Mouse (Mus musculus) midbrain, embryonic 14.5 days (tissue): ENCODE results near the gene Qtrt1. TPM values are rescaled to one million over a fixed set of nuclear protein-coding genes. Genes with fewer than 3 reads are reported as not detected.

Experiments
- ATAC-seq: fragments of 200-750 bp; cut with Nextera tagmentation; 2 replicates; pipeline ENCODE4 v1.8.0; 2017; ENCODE audit warnings: moderate number of reproducible peaks, moderate library complexity; ENCODE audit not compliant: low FRiP score, low TSS enrichment
- DNase-seq: peaks from one replicate; pipeline ENCODE4 v3.0.0-alpha.2; 2015
- H3K27ac ChIP-seq: fragments of 300-500 bp; sonication (generic); replicated peaks from 2 replicates; pipeline ENCODE4 v1.5.1; 2014; ENCODE audit warnings: mild to moderate bottlenecking, low read depth, low read length, moderate library complexity
- H3K27me3 ChIP-seq: fragments of 300-500 bp; sonication (generic); 2 replicates; pipeline ENCODE4 v1.6.1; 2014; ENCODE audit warnings: low read length, control low read depth, mixed read lengths; ENCODE audit not compliant: control insufficient read depth, insufficient read depth
- H3K36me3 ChIP-seq: fragments of 300-500 bp; sonication (generic); 2 replicates; pipeline ENCODE4 v1.6.1; 2014; ENCODE audit warnings: low read length, control low read depth; ENCODE audit not compliant: control insufficient read depth, insufficient read depth
- H3K4me1 ChIP-seq: fragments of 300-500 bp; sonication (generic); 2 replicates; pipeline ENCODE4 v1.6.1; 2014; ENCODE audit warnings: mild to moderate bottlenecking, antibody characterized with exemption, low read length, control low read depth; ENCODE audit not compliant: control insufficient read depth, insufficient read depth
- H3K4me2 ChIP-seq: fragments of 300-500 bp; sonication (generic); 2 replicates; pipeline ENCODE4 v1.6.1; 2014; ENCODE audit warnings: mild to moderate bottlenecking, low read length, moderate library complexity
- H3K4me3 ChIP-seq: fragments of 300-500 bp; sonication (generic); replicated peaks from 2 replicates; pipeline ENCODE4 v1.5.1; 2014; ENCODE audit warnings: low read depth, low read length
- H3K9ac ChIP-seq: fragments of 300-500 bp; sonication (generic); replicated peaks from 2 replicates; pipeline ENCODE4 v1.6.1; 2014; ENCODE audit warnings: mild to moderate bottlenecking, low read length, moderate library complexity
- H3K9me3 ChIP-seq: fragments of 300-500 bp; sonication (generic); 2 replicates; pipeline ENCODE4 v1.6.1; 2016; ENCODE audit warnings: low read length, control low read depth, mixed read lengths; ENCODE audit not compliant: control insufficient read depth
- WGBS: fragments of 180-500 bp; shearing (Covaris S2); extraction: QIAGEN DNeasy Blood & Tissue Kit; methylation state at CpG from one replicate; pipeline ENCODE4 v1.1.7; 2014; 5-methylcytosine and 5-hydroxymethylcytosine counted together
- polyA plus RNA-seq: library from polyadenylated mRNA; unstranded; fragments of >200 nt; fragmentation: Nextera tagmentation; extraction: Ambion mirVana; gene quantifications from 2 replicates; pipeline ENCODE4 v1.2.1, GENCODE M21; 2014

Qtrt1 gene
- polyA plus RNA-seq, 1 experiment from 2014 or later: 54.3 TPM

DNA sequence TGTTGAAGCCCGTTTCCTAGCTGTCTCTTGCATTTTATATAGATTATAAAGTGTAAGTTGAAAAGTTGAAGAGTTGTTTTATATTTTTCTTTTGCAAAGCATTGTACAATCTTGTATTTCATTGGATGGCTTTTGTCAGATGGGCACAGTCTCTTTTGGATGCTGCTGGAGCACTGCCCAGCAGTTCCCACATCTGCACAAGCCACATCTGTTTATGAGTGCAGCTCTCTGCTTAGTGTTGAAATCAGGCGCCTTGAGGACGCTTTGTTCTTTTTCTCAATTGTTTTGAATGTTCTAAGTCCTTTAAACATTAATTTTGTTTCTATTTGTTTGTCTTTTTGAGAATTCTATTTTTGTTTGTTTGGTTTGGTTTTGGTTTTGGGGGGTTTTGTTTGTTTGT lies 26.6 kb downstream of the Qtrt1 start:
- no peak for DNase-seq
- H3K4me3 ChIP-seq: no peak overlapping the region

DNA sequence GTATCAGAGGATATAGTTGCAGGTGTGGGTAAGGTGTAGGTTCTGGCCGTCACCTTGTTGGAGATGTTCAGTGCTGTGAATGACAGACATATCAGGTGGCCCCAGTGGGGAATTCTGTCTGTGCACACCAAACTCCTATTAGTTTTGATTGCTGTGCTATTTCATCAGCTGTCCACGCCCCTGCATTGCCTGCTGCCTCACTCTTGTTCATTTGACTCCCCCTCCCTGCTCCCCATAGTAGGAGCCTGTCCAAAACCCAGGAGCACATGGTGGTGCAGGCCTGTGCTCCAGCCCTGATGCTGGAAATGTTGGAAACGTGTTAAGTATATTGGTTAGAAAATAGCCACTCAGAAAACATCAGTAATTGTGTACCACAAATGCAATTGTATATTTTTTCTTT lies 27.8 kb downstream of the Qtrt1 start:
- no peak for ATAC-seq

More for the DNA sequence above, 26.6 kb downstream of the Qtrt1 start:
- H3K4me2 ChIP-seq: no peak overlapping the region
- H3K27me3 ChIP-seq: no peaks in the 10 kb centered on the region
- no peak overlapping the region for H3K27ac ChIP-seq
- no peak for ATAC-seq
- 0 out of 2 replicates have a peak, but pooled peaks cover 2% of the 10 kb centered on the region for H3K36me3 ChIP-seq
- 80% methylated on average over 3 of the region's 3 CpGs for WGBS
- H3K9me3 ChIP-seq: no peaks in the 10 kb centered on the region
- H3K4me1 ChIP-seq: no peaks in the 10 kb centered on the region
- no peak overlapping the region for H3K9ac ChIP-seq

DNA sequence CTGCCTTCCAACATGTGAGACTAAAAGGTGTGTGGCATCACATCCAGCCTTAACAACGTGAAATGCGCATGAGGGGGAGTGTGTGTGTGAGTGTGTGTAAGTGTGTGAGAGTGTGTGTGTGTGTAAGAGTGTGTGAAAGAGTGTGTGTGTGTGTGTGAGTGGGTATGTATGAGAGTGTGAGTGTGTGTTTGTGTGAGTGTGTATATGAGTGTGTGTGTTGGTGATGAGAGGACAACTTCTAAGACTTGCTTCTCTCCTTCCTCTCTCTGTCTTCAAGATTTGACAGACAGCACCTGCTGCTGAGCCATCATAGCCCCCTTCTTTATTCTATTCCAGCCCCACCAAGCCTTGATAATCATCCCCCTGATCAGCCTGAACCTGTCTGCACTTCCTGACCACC lies 28.3 kb downstream of the Qtrt1 start:
- 98% methylated on average over 2 of the region's 2 CpGs for WGBS

More for the DNA sequence above, 27.8 kb downstream of the Qtrt1 start:
- 0 out of 2 replicates have a peak, but pooled peaks cover 2% of the 10 kb centered on the region for H3K36me3 ChIP-seq
- 85% methylated on average over 3 of the region's 3 CpGs for WGBS
- H3K9me3 ChIP-seq: no peaks in the 10 kb centered on the region
- H3K27me3 ChIP-seq: no peaks in the 10 kb centered on the region
- H3K4me2 ChIP-seq: no peak overlapping the region
- no peak overlapping the region for H3K9ac ChIP-seq
- H3K4me1 ChIP-seq: no peaks in the 10 kb centered on the region
- no peak overlapping the region for H3K4me3 ChIP-seq
- no peak for DNase-seq
- no peak overlapping the region for H3K27ac ChIP-seq

DNA sequence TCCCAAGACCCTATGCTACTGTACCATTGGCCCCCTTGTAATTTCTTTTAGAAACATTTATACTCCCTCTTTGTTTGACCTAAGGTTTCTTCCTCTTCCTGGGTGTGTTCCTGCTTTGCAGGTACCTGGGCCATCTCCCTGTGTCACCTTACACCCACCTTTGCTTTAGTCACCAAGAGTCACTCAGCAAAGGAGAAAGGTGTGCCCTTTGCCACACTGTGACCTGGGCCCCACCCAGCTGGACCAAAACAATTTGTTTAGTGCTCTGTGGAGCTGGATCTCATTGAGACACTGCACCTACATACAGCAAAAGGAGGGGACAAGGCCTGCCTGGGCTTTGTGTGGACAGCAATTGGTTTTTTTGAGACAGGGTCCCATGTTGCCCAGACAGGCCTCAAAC lies 28.8 kb downstream of the Qtrt1 start:
- no peak overlapping the region for H3K4me3 ChIP-seq
- no peak for ATAC-seq
- no peak for DNase-seq
- H3K4me1 ChIP-seq: no peaks in the 10 kb centered on the region
- H3K9me3 ChIP-seq: no peaks in the 10 kb centered on the region
- H3K36me3 ChIP-seq: 0 out of 2 replicates have a peak, but pooled peaks cover 2% of the 10 kb centered on the region
- H3K4me2 ChIP-seq: no peak overlapping the region
- H3K9ac ChIP-seq: no peak overlapping the region
- no peaks in the 10 kb centered on the region for H3K27me3 ChIP-seq
- no peak overlapping the region for H3K27ac ChIP-seq

More for the DNA sequence above, 28.3 kb downstream of the Qtrt1 start:
- H3K9me3 ChIP-seq: no peaks in the 10 kb centered on the region
- H3K4me3 ChIP-seq: no peak overlapping the region
- no peaks in the 10 kb centered on the region for H3K27me3 ChIP-seq
- no peaks in the 10 kb centered on the region for H3K4me1 ChIP-seq
- no peak overlapping the region for H3K9ac ChIP-seq
- ATAC-seq (no peak), DNase-seq (no peak)
- 0 out of 2 replicates have a peak, but pooled peaks cover 2% of the 10 kb centered on the region for H3K36me3 ChIP-seq
- H3K27ac ChIP-seq: no peak overlapping the region
- no peak overlapping the region for H3K4me2 ChIP-seq

DNA sequence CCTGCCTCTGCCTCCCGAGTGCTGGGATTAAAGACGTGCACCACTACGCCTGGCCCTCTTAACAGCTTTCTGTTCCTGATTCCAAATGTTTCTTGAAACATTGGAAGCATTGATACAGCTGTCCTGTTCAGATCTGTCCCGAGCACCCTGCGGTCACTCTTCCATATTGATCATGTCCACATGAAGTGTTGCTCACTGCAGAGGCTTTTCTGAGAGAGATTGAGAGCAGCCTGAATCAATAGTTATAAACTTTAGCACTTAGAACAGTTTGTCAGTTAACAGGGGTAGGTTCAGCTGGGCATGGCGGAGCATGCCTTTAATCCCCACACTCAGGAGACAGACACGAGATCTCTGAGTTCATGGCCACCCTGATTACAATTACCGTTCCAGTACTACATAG lies 32.2 kb downstream of the Qtrt1 start:
- no peaks in the 10 kb centered on the region for H3K4me1 ChIP-seq
- H3K4me3 ChIP-seq: no peak overlapping the region

DNA sequence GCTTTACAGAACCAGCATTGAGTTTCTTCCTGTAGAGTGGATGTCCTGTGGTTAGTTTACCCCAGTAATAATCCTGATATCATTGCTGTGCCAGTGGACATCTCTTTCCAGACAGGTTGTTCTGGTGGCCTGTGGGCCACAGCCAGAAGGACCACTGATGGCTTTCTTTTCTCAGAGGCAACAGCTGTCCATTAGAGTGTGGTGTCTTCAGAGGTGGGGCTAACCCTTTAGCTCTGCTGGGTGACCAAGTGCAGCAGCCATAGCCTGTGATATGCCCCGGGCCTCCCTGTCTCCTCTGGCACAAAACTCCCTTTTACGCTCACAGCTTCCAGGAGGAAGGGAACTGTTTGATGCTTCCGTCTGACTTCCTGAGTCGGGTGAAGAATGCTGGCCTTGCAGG lies 32.9 kb downstream of the Qtrt1 start:
- Histone ChIP-seq H3K4me3 (no peak overlapping the region), H3K36me3 (no peaks in the 10 kb centered on the region), H3K4me2 (no peak overlapping the region), H3K27me3 (no peaks in the 10 kb centered on the region), H3K27ac (no peak overlapping the region), H3K4me1 (no peaks in the 10 kb centered on the region), H3K9ac (no peak overlapping the region), H3K9me3 (no peaks in the 10 kb centered on the region)
- DNase-seq (no peak), ATAC-seq (no peak)
- WGBS: 95% methylated on average over 4 of the region's 4 CpGs

More for the DNA sequence above, 32.2 kb downstream of the Qtrt1 start:
- DNase-seq (no peak), ATAC-seq (no peak)
- Histone ChIP-seq H3K27ac (no peak overlapping the region), H3K9me3 (no peaks in the 10 kb centered on the region), H3K27me3 (no peaks in the 10 kb centered on the region), H3K9ac (no peak overlapping the region), H3K4me2 (no peak overlapping the region), H3K36me3 (no peaks in the 10 kb centered on the region)
- WGBS: 95% methylated on average over 8 of the region's 8 CpGs

DNA sequence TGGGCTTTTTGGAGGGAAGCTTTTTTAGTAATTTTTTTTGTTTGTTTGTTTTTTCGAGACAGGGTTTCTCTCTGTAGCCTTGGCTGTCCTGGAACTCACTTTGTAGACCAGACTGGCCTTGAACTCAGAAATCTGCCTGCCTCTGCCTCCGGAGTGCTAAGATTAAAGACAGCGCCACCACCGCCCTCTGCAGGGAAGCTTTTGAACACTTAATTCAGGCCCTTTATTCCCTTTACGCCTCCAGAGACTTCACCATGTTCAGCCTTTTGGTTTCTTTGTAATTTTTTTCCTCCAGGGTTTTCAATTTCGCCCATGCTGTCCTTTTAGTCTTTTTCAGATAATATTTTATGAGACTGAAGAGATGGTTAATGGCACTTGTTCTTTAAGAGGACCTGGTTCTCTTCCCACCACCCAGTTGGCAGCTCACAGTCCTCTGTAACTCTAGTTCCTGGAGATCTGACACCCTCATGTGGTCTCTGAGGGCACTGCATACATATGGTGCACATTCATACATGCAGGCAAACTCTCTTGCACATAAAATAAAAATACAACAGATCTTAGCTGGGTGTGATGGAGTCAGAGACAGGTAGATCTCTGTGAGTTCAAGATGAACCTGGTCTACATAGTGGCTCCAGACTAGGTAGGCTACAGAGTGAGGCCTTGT lies 33.6 kb downstream of the Qtrt1 start:
- H3K9me3 ChIP-seq: no peaks in the 10 kb centered on the region
- H3K36me3 ChIP-seq: no peaks in the 10 kb centered on the region
- no peaks in the 10 kb centered on the region for H3K4me1 ChIP-seq
- DNase-seq (no peak), ATAC-seq (no peak)
- H3K4me2 ChIP-seq: no peak overlapping the region
- no peak overlapping the region for H3K9ac ChIP-seq
- no peak overlapping the region for H3K27ac ChIP-seq
- no peaks in the 10 kb centered on the region for H3K27me3 ChIP-seq
- H3K4me3 ChIP-seq: no peak overlapping the region
- WGBS: 96% methylated on average over 6 of the region's 6 CpGs

DNA sequence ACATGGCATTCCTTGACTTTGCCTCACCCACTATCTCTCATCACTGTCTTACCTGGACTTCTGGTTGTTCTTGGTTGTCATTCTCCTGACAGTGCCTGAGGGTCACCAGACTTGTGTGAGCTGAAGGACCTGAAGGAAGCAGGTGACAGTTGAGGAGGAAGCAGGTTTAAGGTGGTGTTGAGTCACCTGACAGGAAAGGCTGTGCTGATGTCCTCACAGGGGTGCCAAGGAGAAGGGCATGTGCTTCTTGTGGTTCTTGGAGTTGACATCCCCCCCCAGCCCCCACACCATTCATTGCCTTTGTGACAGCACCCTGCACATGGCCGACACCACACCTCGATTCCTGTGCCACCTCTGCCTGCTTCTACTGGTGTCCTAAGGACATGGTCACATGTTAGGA lies 36.1 kb downstream of the Qtrt1 start:
- no peak overlapping the region for H3K4me3 ChIP-seq
- 87% methylated on average over 2 of the region's 2 CpGs for WGBS
- ATAC-seq: no peak

DNA sequence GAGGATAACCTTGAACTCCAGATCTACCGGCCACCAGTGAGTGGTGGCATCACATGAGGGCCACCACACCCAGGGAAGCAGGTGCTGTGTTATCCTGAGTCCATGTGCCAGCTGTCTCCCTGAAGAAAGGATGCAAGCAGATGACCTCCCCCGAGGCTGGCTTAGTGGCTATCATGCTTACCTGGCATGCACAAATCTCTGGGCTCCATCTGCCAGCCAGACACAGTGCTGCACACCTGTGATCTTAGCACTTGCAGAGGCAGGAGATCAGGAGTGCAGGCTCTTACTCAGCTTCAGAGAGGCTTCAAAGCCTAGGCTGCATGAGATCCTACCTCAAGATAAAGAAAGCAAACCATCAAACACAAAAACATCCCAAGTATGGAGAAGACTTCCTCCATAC lies 38.1 kb downstream of the Qtrt1 start:
- whole genome bisulfite sequencing: 95% methylated on average over 2 of the region's 2 CpGs
- H3K27me3 ChIP-seq: no peaks in the 10 kb centered on the region
- H3K4me1 ChIP-seq: no peaks in the 10 kb centered on the region
- H3K36me3 ChIP-seq: no peaks in the 10 kb centered on the region
- no peak overlapping the region for H3K9ac ChIP-seq
- no peak for DNase-seq
- ATAC-seq: no peak
- H3K9me3 ChIP-seq: no peaks in the 10 kb centered on the region
- H3K27ac ChIP-seq: no peak overlapping the region
- no peak overlapping the region for H3K4me3 ChIP-seq
- no peak overlapping the region for H3K4me2 ChIP-seq

More for the DNA sequence above, 36.1 kb downstream of the Qtrt1 start:
- Histone ChIP-seq H3K36me3 (no peaks in the 10 kb centered on the region), H3K27ac (no peak overlapping the region), H3K9ac (no peak overlapping the region), H3K4me2 (no peak overlapping the region), H3K27me3 (no peaks in the 10 kb centered on the region), H3K4me1 (no peaks in the 10 kb centered on the region), H3K9me3 (no peaks in the 10 kb centered on the region)
- no peak for DNase-seq
